Mouse (Mus musculus): Measurements from ENCODE around the gene Gm13420.

DNA sequence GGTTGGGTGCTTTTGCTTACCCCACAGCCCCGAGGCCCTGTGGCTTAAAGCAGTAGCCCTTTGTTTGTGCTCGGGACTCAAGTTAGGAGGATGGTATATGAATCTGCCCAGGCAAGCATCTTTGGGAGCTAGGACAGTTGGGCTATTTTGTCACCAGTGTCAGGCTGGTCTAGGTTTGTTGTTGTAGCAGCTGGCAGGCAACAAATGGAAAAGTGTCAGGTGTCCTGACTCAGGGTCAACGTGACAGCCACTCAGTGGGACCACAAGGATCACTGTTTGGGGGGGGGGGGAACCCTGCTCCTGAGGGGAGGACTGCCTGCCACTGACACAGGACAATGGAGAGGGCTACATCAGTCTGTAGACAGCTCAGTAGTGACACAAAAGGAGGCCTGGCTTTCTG lies 40.4 kb downstream of the Gm13420 start:
- no peak for TF ChIP-seq POLR2A (IDR thresholded peaks at IDR 0.05; ENCODE audit: extremely low read depth, insufficient read depth, low read length)
- no peak for TF ChIP-seq CTCF (IDR thresholded peaks at IDR 0.05; ENCODE audit: extremely low read depth, insufficient read depth, low read length)

All from cortical plate, adult 2 months (tissue).